Mouse (Mus musculus) liver, embryonic 16.5 days (tissue): ENCODE data around the gene Fgfr3. TPM values are rescaled to one million over a fixed set of nuclear protein-coding genes. Genes with fewer than 3 reads are reported as not detected.

Experiments used
- ATAC-seq: fragments of 200-750 bp; cut with Nextera tagmentation; 2 replicates; pipeline ENCODE4 v1.8.0; 2017; ENCODE audit warnings: low read depth, mild to moderate bottlenecking, moderate number of reproducible peaks, moderate library complexity
- H3K27ac ChIP-seq: fragments of 300-500 bp; sonication (generic); 2 replicates; pipeline ENCODE4 v1.5.1; 2014; ENCODE audit warnings: mild to moderate bottlenecking, low read length
- H3K27me3 ChIP-seq: fragments of 300-500 bp; sonication (generic); 2 replicates; pipeline ENCODE4 v1.6.1; 2014; ENCODE audit warnings: low read depth, low read length, mixed read lengths; ENCODE audit not compliant: control insufficient read depth, insufficient read depth
- H3K36me3 ChIP-seq: fragments of 300-500 bp; sonication (generic); 2 replicates; pipeline ENCODE4 v1.6.1; 2014; ENCODE audit warnings: mild to moderate bottlenecking; ENCODE audit not compliant: control insufficient read depth, insufficient read depth
- H3K4me1 ChIP-seq: fragments of 300-500 bp; sonication (generic); 2 replicates; pipeline ENCODE4 v1.6.1; 2014; ENCODE audit warnings: low read depth, low read length, mixed read lengths; ENCODE audit not compliant: control insufficient read depth
- H3K4me2 ChIP-seq: fragments of 300-500 bp; sonication (generic); 2 replicates; pipeline ENCODE4 v1.6.1; 2014; ENCODE audit warnings: low read depth, low read length, mixed read lengths
- H3K4me3 ChIP-seq: fragments of 300-500 bp; sonication (generic); 2 replicates; pipeline ENCODE4 v1.5.1; 2014; ENCODE audit warnings: low read depth, mild to moderate bottlenecking, low read length
- H3K9ac ChIP-seq: fragments of 300-500 bp; sonication (generic); 2 replicates; pipeline ENCODE4 v1.6.1; 2014; ENCODE audit warnings: low read depth, low read length
- H3K9me3 ChIP-seq: fragments of 300-500 bp; sonication (generic); replicated peaks from 2 replicates; pipeline ENCODE4 v1.6.1; 2016; ENCODE audit warnings: low read length; ENCODE audit not compliant: control insufficient read depth
- WGBS: fragments of 180-500 bp; shearing (Covaris S2); extraction: QIAGEN DNeasy Blood & Tissue Kit; methylation state at CpG from one replicate; pipeline ENCODE4 v1.1.7; 2014; ENCODE audit not compliant: insufficient replicate concordance; 5-methylcytosine and 5-hydroxymethylcytosine counted together
- polyA plus RNA-seq: library from polyadenylated mRNA; unstranded; fragments of >200 nt; fragmentation: Nextera tagmentation; extraction: Ambion mirVana; gene quantifications from 2 replicates; pipeline ENCODE4 v1.2.1, GENCODE M21; 2015

Gene Fgfr3
- polyA plus RNA-seq, 1 experiment from 2014 or later, result 3.4 TPM

DNA sequence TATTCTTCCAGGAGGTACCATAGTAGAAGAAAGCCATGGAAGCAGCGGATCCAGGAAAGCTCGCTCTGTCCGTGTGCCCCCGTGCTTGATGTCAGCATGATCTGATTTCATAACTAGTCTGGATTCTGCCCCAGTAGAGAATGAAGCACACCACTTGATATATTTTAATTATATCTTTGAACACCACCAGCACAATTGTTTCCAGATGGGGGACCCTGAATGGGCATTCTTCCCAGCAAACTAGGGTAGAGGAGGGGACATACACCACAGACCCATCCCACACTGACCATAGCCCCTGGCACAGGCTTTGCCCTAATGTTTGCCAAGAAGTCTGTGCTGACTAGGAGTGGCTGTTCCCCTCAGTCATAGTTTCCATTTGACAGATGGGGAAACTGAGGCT, 36.5 kb upstream of the Fgfr3 start:
- Histone ChIP-seq H3K27ac (no peak overlapping the region), H3K9ac (no peak overlapping the region), H3K4me1 (peaks cover 10% of the 10 kb centered on the region), H3K27me3 (no peaks in the 10 kb centered on the region), H3K4me2 (no peak overlapping the region), H3K36me3 (no peaks in the 10 kb centered on the region), H3K4me3 (no peak overlapping the region), H3K9me3 (no peaks in the 10 kb centered on the region)
- 80% methylated on average over 4 of the region's 4 CpGs for WGBS
- no peak for ATAC-seq

DNA sequence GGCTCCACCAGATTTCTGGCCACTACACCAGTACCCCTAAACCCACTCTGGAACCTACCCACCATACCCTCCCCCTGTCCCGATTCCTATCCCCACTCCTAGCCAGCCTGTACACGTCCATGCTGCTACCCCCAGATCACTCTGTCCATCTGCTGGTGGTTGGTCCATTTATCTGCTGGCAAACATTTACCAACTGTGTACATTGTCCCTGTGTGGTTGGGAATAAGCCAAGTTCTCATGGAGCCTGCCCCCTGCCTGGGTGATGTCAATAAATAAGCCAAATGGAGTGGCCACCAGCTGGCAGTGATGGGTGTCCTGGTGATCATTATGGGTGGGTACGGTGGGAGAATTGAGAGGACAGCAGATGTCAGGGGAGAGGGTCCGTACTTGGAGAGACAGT, 34.3 kb upstream of the Fgfr3 start:
- no peak overlapping the region for H3K9ac ChIP-seq
- ATAC-seq, result peak; percentile 80
- no peaks in the 10 kb centered on the region for H3K36me3 ChIP-seq
- no peaks in the 10 kb centered on the region for H3K9me3 ChIP-seq
- H3K4me3 ChIP-seq, result no peak overlapping the region
- no peak overlapping the region for H3K27ac ChIP-seq
- H3K4me1 ChIP-seq, result peaks cover 7% of the 10 kb centered on the region
- 0 out of 2 replicates have a peak, but pooled peaks cover 2% of the 10 kb centered on the region for H3K27me3 ChIP-seq
- peak overlapping the region; percentile 32; the same call in 1 of the 2 replicates for H3K4me2 ChIP-seq
- 63% methylated on average over 4 of the region's 4 CpGs for WGBS

DNA sequence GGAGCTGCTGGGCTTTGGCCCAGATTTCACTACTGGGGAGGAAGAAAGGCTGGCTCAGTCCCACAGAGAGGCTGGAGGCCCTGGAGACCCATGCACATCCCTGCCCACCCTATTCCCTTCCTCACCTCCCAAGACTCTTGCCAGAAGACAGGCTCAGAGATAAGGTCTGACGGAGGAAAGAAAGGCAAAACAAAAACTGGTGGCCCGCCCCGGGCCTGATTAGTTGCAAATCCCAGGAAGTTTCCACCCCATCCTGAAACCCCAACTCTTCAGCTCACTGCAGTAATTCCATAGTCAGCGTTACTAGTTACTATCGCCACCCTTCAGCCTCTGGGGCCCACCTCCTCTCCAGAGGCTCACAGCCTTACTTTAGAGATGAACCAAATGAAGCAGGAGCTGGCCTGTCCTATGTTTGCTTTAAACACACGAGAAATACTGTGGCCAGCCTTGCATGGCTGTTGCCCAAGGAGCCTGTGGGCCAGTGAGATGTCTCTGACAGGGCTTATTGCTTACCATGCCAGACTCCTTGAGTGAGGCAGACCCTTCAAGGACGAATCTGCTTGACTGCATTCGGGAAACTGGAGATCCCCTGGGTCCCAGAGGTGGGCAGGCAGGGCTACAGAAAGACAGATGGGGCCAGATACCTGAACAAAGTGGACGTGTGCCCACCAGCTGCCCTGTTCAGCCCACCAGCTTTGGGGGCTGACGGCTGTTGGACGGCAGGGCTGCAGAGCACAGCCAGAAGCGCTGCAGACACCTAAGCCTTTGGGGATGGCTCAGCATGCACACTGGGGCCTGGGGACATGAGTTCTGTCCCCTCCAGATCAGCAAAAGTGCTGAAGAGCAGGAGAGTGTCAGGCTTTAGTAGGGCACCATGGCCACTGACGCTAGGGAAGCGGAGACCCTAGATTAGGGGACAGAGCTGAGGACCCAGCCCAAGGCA, 32.9 kb upstream of the Fgfr3 start:
- no peak for ATAC-seq
- Histone ChIP-seq H3K4me1 (peaks cover 10% of the 10 kb centered on the region), H3K27me3 (peaks cover 11% of the 10 kb centered on the region), H3K4me2 (no peak overlapping the region), H3K9ac (no peak overlapping the region; the same call in 1 of the 2 replicates), H3K9me3 (no peaks in the 10 kb centered on the region), H3K27ac (no peak overlapping the region), H3K36me3 (no peaks in the 10 kb centered on the region), H3K4me3 (no peak overlapping the region)
- 60% methylated on average over 14 of the region's 14 CpGs for WGBS

DNA sequence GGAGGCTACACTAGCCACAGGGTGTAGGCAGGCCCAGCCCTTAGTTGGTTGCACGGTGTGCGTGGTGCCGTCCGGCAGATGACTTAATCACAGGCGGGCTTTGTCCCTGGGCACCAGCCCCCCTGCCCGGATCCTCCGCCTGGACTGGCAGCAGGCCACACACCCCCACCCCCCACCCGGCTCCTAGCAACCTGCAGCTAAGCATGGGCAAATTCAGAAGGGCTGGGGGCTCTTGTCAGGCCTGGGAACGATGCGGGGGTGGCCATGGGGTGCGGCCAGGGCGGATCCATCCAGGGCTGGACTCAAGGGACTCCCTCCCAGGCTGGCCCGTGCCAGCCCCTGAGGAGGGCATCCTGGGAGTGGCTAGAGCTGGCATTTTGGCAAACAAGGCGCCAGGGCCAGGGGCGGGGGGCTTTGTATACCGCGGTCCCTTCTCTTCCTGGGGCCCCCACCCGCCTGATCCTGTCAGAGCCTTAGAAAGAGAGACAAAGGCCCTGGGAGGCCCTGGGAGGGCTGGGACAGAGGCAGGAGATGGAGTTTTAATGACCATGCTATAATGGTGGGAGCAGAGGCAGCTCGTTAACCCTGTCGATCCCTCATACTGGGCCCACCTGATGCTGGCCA, 32.1 kb upstream of the Fgfr3 start:
- Histone ChIP-seq H3K9me3 (no peaks in the 10 kb centered on the region), H3K27me3 (peaks cover 17% of the 10 kb centered on the region), H3K36me3 (no peaks in the 10 kb centered on the region), H3K9ac (no peak overlapping the region), H3K4me1 (peaks cover 10% of the 10 kb centered on the region), H3K4me2 (no peak overlapping the region), H3K4me3 (no peak overlapping the region), H3K27ac (no peak overlapping the region)
- no peak for ATAC-seq
- WGBS, result 69% methylated on average over 20 of the region's 20 CpGs

DNA sequence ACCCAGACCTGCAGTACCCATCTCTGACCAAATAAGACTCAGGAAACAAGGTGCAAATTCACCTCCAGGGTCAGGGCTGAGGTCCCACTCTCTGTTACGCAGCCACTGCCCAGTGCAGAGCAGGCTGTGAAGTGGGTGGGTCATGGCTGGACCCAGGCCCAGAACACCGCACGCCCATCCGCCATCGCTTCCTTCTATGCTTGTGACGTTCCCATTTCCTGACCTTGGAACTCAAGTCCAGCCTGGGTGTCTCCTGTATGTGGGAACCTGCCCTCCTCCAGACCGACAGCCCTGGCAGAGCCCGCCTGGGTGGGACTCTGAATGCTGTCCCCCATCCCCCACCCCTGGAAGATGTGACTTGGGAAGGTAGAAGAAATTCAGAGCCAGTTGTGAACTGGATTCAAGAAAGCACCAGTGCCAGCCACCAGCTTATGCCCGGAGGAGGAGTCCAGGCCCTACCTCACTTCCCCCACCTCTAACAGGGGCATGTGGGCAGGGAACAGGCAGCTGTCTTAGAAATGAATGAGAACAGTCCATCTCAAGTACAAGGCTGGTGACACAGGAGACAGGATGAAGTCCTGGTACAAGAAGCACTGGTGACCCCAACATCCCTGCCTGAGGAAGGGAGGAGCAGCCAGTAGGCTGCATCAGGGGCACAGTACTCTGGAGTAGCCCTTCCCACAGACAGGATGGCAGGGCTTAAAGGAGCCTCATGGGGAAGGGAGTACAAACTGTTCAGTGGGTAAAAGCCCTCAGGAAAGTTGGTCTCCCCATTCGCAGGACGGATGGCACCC, 31.4 kb upstream of the Fgfr3 start:
- Histone ChIP-seq H3K9me3 (no peaks in the 10 kb centered on the region), H3K27ac (no peak overlapping the region), H3K4me2 (no peak overlapping the region), H3K4me3 (no peak overlapping the region), H3K4me1 (peaks cover 10% of the 10 kb centered on the region), H3K9ac (no peak overlapping the region), H3K27me3 (peaks cover 24% of the 10 kb centered on the region), H3K36me3 (no peaks in the 10 kb centered on the region)
- WGBS, result 79% methylated on average over 11 of the region's 11 CpGs
- no peak for ATAC-seq

DNA sequence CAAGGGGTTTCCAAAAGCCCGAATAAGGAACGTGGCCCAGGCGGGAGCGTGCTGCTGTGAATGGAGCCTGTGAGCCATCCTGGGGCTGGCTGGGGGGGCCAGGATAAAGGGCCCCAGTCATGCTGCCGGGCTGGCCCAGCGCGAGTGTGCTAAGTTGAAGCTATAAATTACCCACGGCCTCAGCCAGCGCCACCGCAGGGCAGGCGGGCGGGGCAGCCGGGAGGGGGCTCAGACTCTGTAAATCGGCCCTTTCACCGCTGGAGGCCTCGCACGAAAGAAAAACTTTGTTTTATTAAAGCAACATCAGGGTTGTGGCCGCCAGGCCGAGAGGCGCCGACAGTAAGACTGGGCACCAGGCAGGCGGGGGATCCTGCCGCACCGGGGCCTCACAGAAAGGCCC, 29.1 kb upstream of the Fgfr3 start:
- Histone ChIP-seq H3K27me3 (peaks cover 36% of the 10 kb centered on the region), H3K4me3 (no peak overlapping the region), H3K4me2 (no peak overlapping the region), H3K4me1 (peaks cover 12% of the 10 kb centered on the region), H3K27ac (no peak overlapping the region), H3K36me3 (no peaks in the 10 kb centered on the region), H3K9ac (no peak overlapping the region), H3K9me3 (no peaks in the 10 kb centered on the region)
- WGBS, result 10% methylated on average over 24 of the region's 24 CpGs
- ATAC-seq, result no peak

DNA sequence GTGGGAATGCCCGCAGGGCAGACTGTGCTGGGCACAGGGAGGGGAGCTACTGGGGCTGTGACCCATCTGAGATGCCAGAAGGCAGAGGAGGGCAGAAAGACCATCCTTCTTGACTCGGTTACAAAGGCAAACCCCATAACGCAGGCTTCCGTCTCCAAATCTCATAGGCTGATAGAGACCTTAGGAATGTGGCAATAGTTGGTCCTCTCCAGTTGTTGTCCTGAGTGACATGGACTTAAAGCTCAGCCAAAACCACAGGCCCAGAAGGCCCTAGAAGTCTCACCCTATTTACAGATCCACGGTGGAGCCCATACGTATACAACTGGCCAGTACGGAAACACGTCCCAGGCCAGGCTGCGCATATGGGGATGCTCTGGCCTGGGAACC, 27.0 kb upstream of the Fgfr3 start:
- Histone ChIP-seq H3K27ac (no peak overlapping the region), H3K36me3 (no peaks in the 10 kb centered on the region), H3K27me3 (peaks cover 36% of the 10 kb centered on the region), H3K4me3 (no peak overlapping the region), H3K4me1 (peaks cover 9% of the 10 kb centered on the region), H3K9me3 (no peaks in the 10 kb centered on the region), H3K9ac (no peak overlapping the region), H3K4me2 (no peak overlapping the region)
- ATAC-seq, result peak; percentile 19; the same call in 1 of the 2 replicates
- WGBS, result 73% methylated on average over 9 of the region's 9 CpGs

DNA sequence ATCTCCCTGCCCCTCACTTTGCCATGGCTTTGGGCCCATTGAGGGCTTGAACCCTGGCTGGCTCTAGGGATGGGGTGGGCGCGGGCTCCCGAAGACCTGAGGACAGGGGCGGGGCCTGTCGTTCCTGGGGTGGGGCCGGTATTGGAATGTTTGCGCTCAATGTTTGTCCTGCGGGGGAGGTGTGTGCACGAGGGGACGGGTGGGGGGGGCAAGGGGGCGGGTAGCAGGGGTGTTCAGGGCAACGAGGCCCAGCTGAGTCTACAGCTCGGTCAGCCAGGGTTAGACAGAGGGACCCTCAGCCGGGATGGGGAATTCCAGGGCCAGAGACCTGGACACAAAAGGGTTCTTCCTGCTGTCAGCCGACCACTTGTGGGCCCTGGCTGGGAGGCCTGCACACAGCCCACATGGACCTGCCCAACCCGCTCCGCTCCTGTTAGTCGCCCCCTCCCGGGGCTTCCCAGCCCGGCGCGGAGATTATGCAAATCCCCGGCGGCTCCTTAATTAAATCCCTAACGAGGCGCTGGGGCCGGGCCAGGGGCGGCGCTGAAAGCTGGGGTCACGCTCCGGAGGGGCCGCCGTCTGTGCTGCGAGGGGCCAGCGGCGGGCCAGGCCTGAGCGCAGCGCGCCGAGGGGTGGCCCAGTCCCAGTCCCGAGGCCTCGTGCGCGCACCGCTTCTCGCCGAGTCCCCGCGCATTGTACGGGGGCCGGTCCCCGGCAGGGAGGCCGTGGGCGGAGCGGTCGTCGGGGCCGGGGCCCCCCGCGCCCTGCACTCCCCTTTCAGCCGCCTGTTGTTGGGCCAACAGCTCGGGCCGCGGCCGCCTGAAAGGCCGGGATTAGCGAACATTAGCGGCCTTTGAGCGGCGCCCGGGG, 26.4 kb upstream of the Fgfr3 start:
- peak overlapping the region; percentile 39; the same call in 1 of the 2 replicates for H3K27ac ChIP-seq
- H3K4me1 ChIP-seq, result peaks cover 11% of the 10 kb centered on the region
- peak overlapping the region; percentile 63 for H3K4me2 ChIP-seq
- H3K27me3 ChIP-seq, result peaks cover 36% of the 10 kb centered on the region
- H3K9me3 ChIP-seq, result no peaks in the 10 kb centered on the region
- ATAC-seq, result peak; percentile 78
- WGBS, result 8% methylated on average over 71 of the region's 71 CpGs
- H3K4me3 ChIP-seq, result peak overlapping the region; percentile 44
- H3K9ac ChIP-seq, result peak overlapping the region; percentile 52
- H3K36me3 ChIP-seq, result no peaks in the 10 kb centered on the region
